Mouse (Mus musculus): ENCODE measurements around the gene Grk4.

DNA sequence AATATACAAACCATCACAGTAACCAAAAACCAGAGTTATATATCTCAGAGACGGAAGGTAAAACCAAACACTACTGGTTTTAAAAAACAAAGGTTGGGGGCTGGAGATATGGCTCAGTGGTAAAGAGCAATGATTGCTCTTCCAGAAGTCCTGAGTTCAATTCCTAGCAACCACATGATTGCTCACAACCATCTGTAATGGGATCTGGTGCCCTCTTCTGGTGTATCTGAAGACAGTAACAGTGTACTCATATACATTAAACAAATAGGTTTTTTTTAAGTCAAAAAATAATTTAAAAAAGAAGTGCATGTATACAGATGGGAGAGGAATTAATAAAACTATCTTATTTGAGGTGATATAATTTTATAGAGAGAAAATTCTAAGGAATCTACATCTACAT lies 29.7 kb downstream of the Grk4 start:
- TF ChIP-seq POLR2A (IDR thresholded peaks at IDR 0.05; ENCODE audit: borderline replicate concordance, extremely low read depth, insufficient read depth, insufficient read length, poor library complexity, severe bottlenecking), result no peak
- TF ChIP-seq CTCF (IDR thresholded peaks at IDR 0.05; ENCODE audit: borderline replicate concordance, extremely low read depth, insufficient read depth, insufficient read length), result no peak

Data from brain, embryonic 14.5 days (tissue).